Mouse (Mus musculus) layer of hippocampus, adult 11-12 months (tissue): Measurements from ENCODE around the gene Ccr9.

Experiments
- DNase-seq: peaks from one replicate; pipeline ENCODE4 v3.0.0; 2022; ENCODE audit warnings: low spot score

Gene Ccr9

DNA sequence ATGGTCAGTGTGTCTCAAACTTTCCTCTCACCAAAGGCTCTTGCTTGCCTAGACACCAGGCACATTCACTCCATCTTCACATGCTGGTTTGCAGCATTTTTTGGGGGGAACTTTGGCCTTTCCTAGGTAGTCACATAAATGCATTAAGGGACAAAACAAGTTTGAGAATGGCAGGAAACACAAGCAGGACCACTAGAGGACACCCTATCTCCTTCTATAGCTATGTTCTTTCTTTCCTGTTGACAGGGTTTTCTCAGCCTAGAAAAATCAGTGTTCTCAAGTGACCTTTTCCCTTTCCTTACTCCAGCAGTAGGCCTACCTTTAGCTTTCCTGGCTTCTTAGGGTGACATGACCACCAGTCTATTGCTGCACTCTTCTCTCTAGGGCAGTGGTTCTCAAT lies 124.7 kb downstream of the Ccr9 start:
- DNase-seq = no peak

GRCm38 (mm10) chr9:123805241-123805640 lies 127.0 kb downstream of the Ccr9 start:
- DNase-seq = no peak

DNA sequence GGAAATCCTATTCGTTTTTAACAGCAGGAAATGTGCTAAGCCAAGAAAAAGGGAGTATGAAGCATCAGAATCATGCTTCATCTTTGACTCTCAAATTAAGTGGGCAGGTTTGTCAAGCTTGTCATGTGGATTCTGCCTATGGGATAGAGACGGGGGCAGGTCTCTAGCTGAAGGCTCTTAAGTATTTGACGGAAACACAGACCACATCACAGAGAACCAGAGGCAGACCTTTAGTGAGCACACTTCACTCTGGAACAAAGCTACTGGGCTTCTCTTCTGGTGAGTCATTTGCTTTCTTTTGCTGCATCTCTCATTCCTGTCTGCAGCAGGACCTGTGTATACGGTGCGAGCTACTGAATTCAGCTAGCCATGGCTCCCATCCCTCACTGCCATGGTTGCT lies 128.0 kb downstream of the Ccr9 start, which contains the start of gene Cxcr6:
TSS of gene Cxcr6 (plus strand) at position 209 of the 400 bp plus-strand sequence.
- no peak for DNase-seq

- no peak for DNase-seq
Observed at GRCm38 (mm10) chr9:123808583-123808982, 130.3 kb downstream of the Ccr9 start.

GRCm38 (mm10) chr9:123811831-123812230 lies 133.6 kb downstream of the Ccr9 start:
- DNase-seq = no peak

- no peak for DNase-seq
Observed at GRCm38 (mm10) chr9:123814326-123814725, 136.1 kb downstream of the Ccr9 start.

GRCm38 (mm10) chr9:123814821-123815220 lies 136.6 kb downstream of the Ccr9 start:
- DNase-seq = no peak

DNA sequence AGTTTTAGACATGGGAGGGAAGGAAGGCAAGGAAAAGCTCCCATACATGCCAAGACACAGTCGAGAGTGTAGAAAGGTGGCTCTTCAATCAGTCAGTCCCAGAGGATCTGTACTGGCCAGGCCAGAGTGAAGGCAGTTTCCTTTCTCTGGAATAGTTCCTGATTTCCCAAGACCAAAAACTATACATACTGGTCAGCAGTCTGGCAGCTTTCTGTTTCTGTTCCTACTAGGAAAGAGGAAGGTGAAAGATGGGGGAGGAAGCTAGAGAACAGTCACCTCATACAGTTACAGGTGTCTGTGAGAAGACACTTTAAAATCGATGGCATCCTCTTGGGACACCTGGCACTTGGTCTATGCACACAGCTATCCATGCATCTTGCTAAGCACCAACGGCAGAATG lies 137.2 kb downstream of the Ccr9 start:
- no peak for DNase-seq

DNA sequence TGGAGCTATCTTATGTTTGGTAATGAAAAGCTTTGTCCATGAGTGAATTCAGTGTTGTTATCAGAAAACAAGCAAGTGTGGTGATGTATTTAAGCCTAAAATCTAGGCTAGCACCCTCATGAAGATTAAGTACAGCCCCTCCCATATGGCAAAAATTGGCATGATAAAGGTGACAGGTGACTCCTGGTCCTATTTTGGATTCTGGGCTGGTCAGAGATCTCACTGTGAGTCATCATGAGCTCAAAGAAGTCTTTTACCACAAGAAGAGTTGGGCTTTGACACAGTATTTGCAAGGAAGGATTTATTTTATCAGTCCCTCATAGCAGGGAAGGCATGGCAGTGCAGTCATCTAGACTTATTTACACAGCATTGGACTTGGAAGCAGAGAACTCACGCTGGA lies 137.8 kb downstream of the Ccr9 start:
- DNase-seq = no peak

GRCm38 (mm10) chr9:123818601-123819000 lies 140.4 kb downstream of the Ccr9 start:
- no peak for DNase-seq

GRCm38 (mm10) chr9:123826631-123827030 lies 148.4 kb downstream of the Ccr9 start:
- DNase-seq = no peak

GRCm38 (mm10) chr9:123828916-123829315 lies 150.7 kb downstream of the Ccr9 start:
- DNase-seq = peak; percentile 37
